ENCODE assay signal across 27 mouse cellular contexts in genomic region chr11:119770985-119771384, GRCm38 (mm10).
DNase-seq lines count a peak whose midpoint lies in the region; ATAC-seq and TF ChIP-seq lines count a peak whose summit lies in the region.
"Had no signal": no experiment of that assay in that cellular context is flagged by ENCODE, and none has a peak within 500 bp of the region (broad histone marks: within the 10 kb centered on the region; RNA-seq: fewer than 3 reads in every experiment).

No protein-coding gene starts in this region.

- peak overlapping the region; percentile 45; the same call in 1 of the 2 replicates for H3K27ac ChIP-seq in hindbrain, embryonic 10.5 days
- H3K27ac ChIP-seq in hindbrain, embryonic 11.5 days (ENCODE audit: low read depth, low read length), result no peak overlapping the region
- no peak overlapping the region for H3K27ac ChIP-seq in MEL (ENCODE audit: control insufficient read depth, low read depth, low read length)
- H3K27ac ChIP-seq in liver, embryonic 14.5 days, result no peak overlapping the region
- H3K27ac ChIP-seq: embryonic facial prominence, embryonic 13.5 days; forebrain, embryonic 10.5 days; heart, embryonic 15.5 days; kidney, postnatal 0 days; limb, embryonic 13.5 days had no signal

- H3K4me3 ChIP-seq in hindbrain, embryonic 10.5 days, result no peak overlapping the region
- H3K4me3 ChIP-seq in hindbrain, embryonic 11.5 days (ENCODE audit: low read depth, low read length), result no peak overlapping the region
- peak overlapping the region; percentile 2 for H3K4me3 ChIP-seq in megakaryocyte, embryonic 14.5 days (replicated peaks)
- no peak overlapping the region for H3K4me3 ChIP-seq in MEL (ENCODE audit: control insufficient read depth in 1 of 2, insufficient read depth in 1 of 2, low read depth in 2 of 2, low read length in 2 of 2)
- no peak overlapping the region for H3K4me3 ChIP-seq in liver, embryonic 14.5 days (ENCODE audit: insufficient read depth in 1 of 2, low read depth in 2 of 2, low read length in 2 of 2)
- H3K4me3 ChIP-seq: embryonic facial prominence, embryonic 13.5 days; forebrain, embryonic 10.5 days; heart, embryonic 15.5 days; limb, embryonic 13.5 days; neural tube, embryonic 12.5 days had no signal

- H3K4me1 ChIP-seq in hindbrain, embryonic 10.5 days (replicated peaks), result peaks cover 29% of the 10 kb centered on the region
- peaks cover 9% of the 10 kb centered on the region for H3K4me1 ChIP-seq in hindbrain, embryonic 11.5 days (replicated peaks; ENCODE audit: control insufficient read depth, insufficient read depth, low read length)
- H3K4me1 ChIP-seq in megakaryocyte, embryonic 14.5 days, result peaks cover 24% of the 10 kb centered on the region
- H3K4me1 ChIP-seq in MEL (ENCODE audit: control insufficient read depth in 1 of 2, insufficient read depth in 2 of 2, low read length in 2 of 2), result no peaks in the 10 kb centered on the region
- H3K4me1 ChIP-seq in liver, embryonic 14.5 days (replicated peaks; ENCODE audit: control insufficient read depth in 2 of 2, insufficient read depth in 2 of 2, low read length in 1 of 2), result no peaks in the 10 kb centered on the region
- H3K4me1 ChIP-seq: embryonic facial prominence, embryonic 13.5 days; limb, embryonic 13.5 days had no signal

- no peak for TF ChIP-seq POLR2A in MEL (IDR thresholded peaks at IDR 0.05; ENCODE audit: control insufficient read depth in 1 of 2, insufficient read depth in 1 of 2, low read depth in 1 of 2, low read length in 2 of 2, poor library complexity in 1 of 2)

- no peak for ATAC-seq in hindbrain, embryonic 11.5 days (ENCODE audit: low FRiP score)
- no peak for ATAC-seq in megakaryocyte, adult 5-6 weeks (ENCODE audit: poor library complexity, severe bottlenecking)
- peak; percentile 31; the same call in 1 of the 2 replicates for ATAC-seq in liver, embryonic 14.5 days (ENCODE audit: insufficient read depth)
- ATAC-seq: forebrain, postnatal 0 days; intestine, embryonic 16.5 days; Patski had no signal

- H3K36me3 ChIP-seq in hindbrain, embryonic 10.5 days, result peaks cover 32% of the 10 kb centered on the region
- H3K36me3 ChIP-seq in hindbrain, embryonic 11.5 days (ENCODE audit: control insufficient read depth, insufficient read depth, low read length), result no peaks in the 10 kb centered on the region
- H3K36me3 ChIP-seq in megakaryocyte, embryonic 14.5 days (replicated peaks; ENCODE audit: low read length), result peaks cover 37% of the 10 kb centered on the region
- peaks cover 0 to 5% of the 10 kb centered on the region in 2 experiments; a peak in 1 of 4 replicates for H3K36me3 ChIP-seq in MEL (ENCODE audit: control insufficient read depth in 1 of 2, insufficient read depth in 2 of 2, low read length in 2 of 2)
- no peaks in the 10 kb centered on the region for H3K36me3 ChIP-seq in liver, embryonic 14.5 days (replicated peaks; ENCODE audit: control insufficient read depth, insufficient read depth, low read depth)
- H3K36me3 ChIP-seq: heart, embryonic 15.5 days had no signal

- no peak overlapping the region for H3K4me2 ChIP-seq in hindbrain, embryonic 11.5 days (replicated peaks; ENCODE audit: low read depth, low read length)
- no peak overlapping the region for H3K4me2 ChIP-seq in liver, embryonic 14.5 days (ENCODE audit: low read depth)
- H3K4me2 ChIP-seq: embryonic facial prominence, embryonic 13.5 days; heart, embryonic 15.5 days; limb, embryonic 13.5 days; neural tube, embryonic 12.5 days had no signal

- no peaks in the 10 kb centered on the region for H3K79me2 ChIP-seq in MEL (ENCODE audit: control insufficient read depth, insufficient read depth, low read length, poor library complexity)

- 90% methylated on average over 4 of the region's 4 CpGs for WGBS in hindbrain, embryonic 10.5 days
- WGBS in hindbrain, embryonic 11.5 days, result 87% methylated on average over 4 of the region's 4 CpGs
- WGBS in liver, embryonic 14.5 days (ENCODE audit: insufficient replicate concordance), result 30% methylated on average over 4 of the region's 4 CpGs

- no peak overlapping the region for H3K9ac ChIP-seq in hindbrain, embryonic 11.5 days (ENCODE audit: low read depth, low read length)
- no peak overlapping the region for H3K9ac ChIP-seq in MEL (ENCODE audit: control insufficient read depth, low read depth, low read length, poor library complexity, severe bottlenecking)
- H3K9ac ChIP-seq in liver, embryonic 14.5 days (replicated peaks), result no peak overlapping the region
- H3K9ac ChIP-seq: embryonic facial prominence, embryonic 13.5 days; forebrain, postnatal 0 days; heart, embryonic 15.5 days; limb, embryonic 13.5 days; neural tube, embryonic 12.5 days had no signal

- no peak for DNase-seq in hindbrain, embryonic 10.5 days (ENCODE audit: low spot score)
- DNase-seq in hindbrain, embryonic 11.5 days (ENCODE audit: low spot score), result no peak
- peak; percentile 24 for DNase-seq in MEL (ENCODE audit: low read depth, low spot score)
- peak in 1 of 3 experiments; percentile 10 for DNase-seq in liver, embryonic 14.5 days (ENCODE audit: low read depth in 3 of 3, low spot score in 3 of 3)
- no peak for DNase-seq in frontal cortex, postnatal 14 days (ENCODE audit: low spot score in 2 of 2)
- DNase-seq: adrenal gland, postnatal 10 days; cerebellum, adult 11-12 months; cerebellum, adult 9-11 months; forebrain, postnatal 0 days; gastrocnemius, postnatal 10 days; heart, postnatal 36 days; kidney, adult 8-10 months; kidney, postnatal 4 days; lung, postnatal 36 days; right cerebral cortex, postnatal 4 days; thymus, adult 2 months; thymus, postnatal 36 days had no signal

- TF ChIP-seq EP300 in MEL (IDR thresholded peaks at IDR 0.05; ENCODE audit: low read depth in 1 of 2, low read length in 2 of 2), result peak in 1 of 2 experiments; percentile 37; a peak in 1 of 4 replicates
- TF ChIP-seq EP300 in liver, embryonic 14.5 days (IDR thresholded peaks at IDR 0.05; ENCODE audit: low read depth), result no peak

- no peak for TF ChIP-seq CTCF in MEL (IDR thresholded peaks at IDR 0.05 in 2 of 3, conservative IDR thresholded peaks at IDR 0.05 in 1 of 3; ENCODE audit: control insufficient read depth in 1 of 3, insufficient read depth in 1 of 3, low read depth in 2 of 3, low read length in 3 of 3, poor library complexity in 1 of 3, severe bottlenecking in 1 of 3)
- no peak for TF ChIP-seq CTCF in liver, embryonic 14.5 days (IDR thresholded peaks at IDR 0.05; ENCODE audit: low read depth)

- no peak for TF ChIP-seq RAD21 in MEL (IDR thresholded peaks at IDR 0.05; ENCODE audit: low read depth, low read length)

- H3K9me3 ChIP-seq in hindbrain, embryonic 10.5 days, result peaks cover 10% of the 10 kb centered on the region
- no peaks in the 10 kb centered on the region for H3K9me3 ChIP-seq in hindbrain, embryonic 11.5 days (ENCODE audit: control insufficient read depth, low read length)
- no peaks in the 10 kb centered on the region for H3K9me3 ChIP-seq in megakaryocyte, embryonic 14.5 days
- H3K9me3 ChIP-seq in MEL (replicated peaks; ENCODE audit: insufficient read depth, low read length), result no peaks in the 10 kb centered on the region
- peaks cover 2% of the 10 kb centered on the region; the same call in 1 of the 2 replicates for H3K9me3 ChIP-seq in liver, embryonic 14.5 days (ENCODE audit: control insufficient read depth, low read length)

- no peaks in the 10 kb centered on the region for H3K27me3 ChIP-seq in hindbrain, embryonic 10.5 days (ENCODE audit: insufficient read depth, poor library complexity, severe bottlenecking)
- no peaks in the 10 kb centered on the region for H3K27me3 ChIP-seq in hindbrain, embryonic 11.5 days (ENCODE audit: control insufficient read depth, insufficient read depth, low read length)
- no peaks in the 10 kb centered on the region for H3K27me3 ChIP-seq in megakaryocyte, embryonic 14.5 days (replicated peaks)
- H3K27me3 ChIP-seq in MEL (ENCODE audit: control insufficient read depth in 1 of 2, insufficient read depth in 2 of 2, low read length in 2 of 2), result no peaks in the 10 kb centered on the region
- no peaks in the 10 kb centered on the region for H3K27me3 ChIP-seq in liver, embryonic 14.5 days (ENCODE audit: control insufficient read depth, insufficient read depth, low read length)
- H3K27me3 ChIP-seq: embryonic facial prominence, embryonic 13.5 days; heart, embryonic 15.5 days; limb, embryonic 13.5 days; neural tube, embryonic 12.5 days; Patski had no signal

TF ChIP-seq in MEL, 35 proteins besides CTCF, POLR2A, EP300 and RAD21:
- TF ChIP-seq USF1 (IDR thresholded peaks at IDR 0.05; ENCODE audit: low read depth, low read length) (no peak), CHD1 (IDR thresholded peaks at IDR 0.05; ENCODE audit: low read depth, low read length) (no peak), SIN3A (IDR thresholded peaks at IDR 0.05; ENCODE audit: low read length) (no peak), JUND (IDR thresholded peaks at IDR 0.05; ENCODE audit: low read depth, low read length) (no peak), RCOR1 (IDR thresholded peaks at IDR 0.05; ENCODE audit: low read depth, low read length) (no peak), POLR2AphosphoS5 (IDR thresholded peaks at IDR 0.05; ENCODE audit: borderline replicate concordance, low read depth, low read length) (no peak), GABPA (IDR thresholded peaks at IDR 0.05; ENCODE audit: low read depth, low read length) (no peak), KAT2A (conservative IDR thresholded peaks at IDR 0.05; ENCODE audit: low read depth, low read length) (no peak), POLR2AphosphoS2 (IDR thresholded peaks at IDR 0.05; ENCODE audit: low read length) (no peak), CHD2 (IDR thresholded peaks at IDR 0.05; ENCODE audit: low read length) (no peak)
TF ChIP-seq in MEL: peak in this region for 0.
